Mouse (Mus musculus): Measurements from ENCODE around the gene Hbb-bt.

- TF ChIP-seq CTCF (IDR thresholded peaks at IDR 0.05; ENCODE audit: low read depth, low read length) (no peak), GATA1 (IDR thresholded peaks at IDR 0.05; ENCODE audit: borderline replicate concordance, low read length) (no peak), TAL1 (conservative IDR thresholded peaks at IDR 0.05; ENCODE audit: low read depth, low read length) (peak; percentile 80)
Measured at GRCm38 (mm10) chr7:103808971-103809800, 4.6 kb downstream of the Hbb-bt start.

Measured in G1E (cell line).